Mouse (Mus musculus): Measurements from ENCODE around the gene Kcnmb1.

Gene Kcnmb1

GRCm38 (mm10) chr11:33934286-33934685, 28.5 kb upstream of the Kcnmb1 start:
- peaks cover 27% of the 10 kb centered on the region for H3K4me1 ChIP-seq (replicated peaks; ENCODE audit: low read depth, low read length)
- no peaks in the 10 kb centered on the region for H3K36me3 ChIP-seq (ENCODE audit: insufficient read depth, low read length)
- H3K4me3 ChIP-seq (replicated peaks; ENCODE audit: low read length), result no peak overlapping the region
- H3K9me3 ChIP-seq (ENCODE audit: low read length), result no peaks in the 10 kb centered on the region
- TF ChIP-seq NANOG (IDR thresholded peaks at IDR 0.05; ENCODE audit: borderline replicate concordance, low read length) (no peak), POU5F1 (IDR thresholded peaks at IDR 0.05; ENCODE audit: borderline replicate concordance, low read length) (no peak), CTCF (conservative IDR thresholded peaks at IDR 0.05; ENCODE audit: low read length) (peak; percentile 87)
- peaks cover 2% of the 10 kb centered on the region; the same call in 1 of the 2 replicates for H3K27me3 ChIP-seq (ENCODE audit: insufficient read depth, low read length)

- Histone ChIP-seq H3K27me3 (ENCODE audit: insufficient read depth, low read length) (peaks cover 3% of the 10 kb centered on the region; the same call in 1 of the 2 replicates), H3K9me3 (ENCODE audit: low read length) (no peaks in the 10 kb centered on the region), H3K4me1 (replicated peaks; ENCODE audit: low read depth, low read length) (peaks cover 30% of the 10 kb centered on the region), H3K4me3 (replicated peaks; ENCODE audit: low read length) (no peak overlapping the region), H3K36me3 (ENCODE audit: insufficient read depth, low read length) (no peaks in the 10 kb centered on the region)
- TF ChIP-seq POU5F1 (IDR thresholded peaks at IDR 0.05; ENCODE audit: borderline replicate concordance, low read length) (no peak), CTCF (conservative IDR thresholded peaks at IDR 0.05; ENCODE audit: low read length) (no peak), NANOG (IDR thresholded peaks at IDR 0.05; ENCODE audit: borderline replicate concordance, low read length) (no peak)
These were observed 25.2 kb upstream of the Kcnmb1 start for GRCm38 (mm10) chr11:33937641-33938040.

GRCm38 (mm10) chr11:33938561-33939274, 24.1 kb upstream of the Kcnmb1 start:
- H3K9me3 ChIP-seq (ENCODE audit: low read length), result no peaks in the 10 kb centered on the region
- peaks cover 3% of the 10 kb centered on the region; the same call in 1 of the 2 replicates for H3K27me3 ChIP-seq (ENCODE audit: insufficient read depth, low read length)
- H3K36me3 ChIP-seq (ENCODE audit: insufficient read depth, low read length), result no peaks in the 10 kb centered on the region
- H3K4me1 ChIP-seq (replicated peaks; ENCODE audit: low read depth, low read length), result peaks cover 22% of the 10 kb centered on the region
- no peak for TF ChIP-seq NANOG (IDR thresholded peaks at IDR 0.05; ENCODE audit: borderline replicate concordance, low read length)
- no peak for TF ChIP-seq POU5F1 (IDR thresholded peaks at IDR 0.05; ENCODE audit: borderline replicate concordance, low read length)
- no peak for TF ChIP-seq CTCF (conservative IDR thresholded peaks at IDR 0.05; ENCODE audit: low read length)
- no peak overlapping the region for H3K4me3 ChIP-seq (replicated peaks; ENCODE audit: low read length)

- Histone ChIP-seq H3K36me3 (ENCODE audit: insufficient read depth, low read length) (no peaks in the 10 kb centered on the region), H3K9me3 (ENCODE audit: low read length) (no peaks in the 10 kb centered on the region), H3K4me1 (replicated peaks; ENCODE audit: low read depth, low read length) (peaks cover 17% of the 10 kb centered on the region), H3K27me3 (ENCODE audit: insufficient read depth, low read length) (peaks cover 3% of the 10 kb centered on the region; the same call in 1 of the 2 replicates), H3K4me3 (replicated peaks; ENCODE audit: low read length) (no peak overlapping the region)
- TF ChIP-seq POU5F1 (IDR thresholded peaks at IDR 0.05; ENCODE audit: borderline replicate concordance, low read length) (no peak), NANOG (IDR thresholded peaks at IDR 0.05; ENCODE audit: borderline replicate concordance, low read length) (no peak), CTCF (conservative IDR thresholded peaks at IDR 0.05; ENCODE audit: low read length) (no peak)
These were observed 23.2 kb upstream of the Kcnmb1 start for GRCm38 (mm10) chr11:33939456-33940113.

- Histone ChIP-seq H3K36me3 (ENCODE audit: insufficient read depth, low read length) (no peaks in the 10 kb centered on the region), H3K4me3 (replicated peaks; ENCODE audit: low read length) (no peak overlapping the region), H3K4me1 (replicated peaks; ENCODE audit: low read depth, low read length) (peaks cover 17% of the 10 kb centered on the region), H3K9me3 (ENCODE audit: low read length) (no peaks in the 10 kb centered on the region), H3K27me3 (ENCODE audit: insufficient read depth, low read length) (peaks cover 6% of the 10 kb centered on the region; the same call in 1 of the 2 replicates)
- TF ChIP-seq CTCF (conservative IDR thresholded peaks at IDR 0.05; ENCODE audit: low read length) (no peak), NANOG (IDR thresholded peaks at IDR 0.05; ENCODE audit: borderline replicate concordance, low read length) (no peak), POU5F1 (IDR thresholded peaks at IDR 0.05; ENCODE audit: borderline replicate concordance, low read length) (no peak)
These were observed 19.2 kb upstream of the Kcnmb1 start for GRCm38 (mm10) chr11:33943565-33943964.

- Histone ChIP-seq H3K27me3 (ENCODE audit: insufficient read depth, low read length) (peaks cover 6% of the 10 kb centered on the region; the same call in 1 of the 2 replicates), H3K4me1 (replicated peaks; ENCODE audit: low read depth, low read length) (peaks cover 12% of the 10 kb centered on the region), H3K9me3 (ENCODE audit: low read length) (no peaks in the 10 kb centered on the region), H3K4me3 (replicated peaks; ENCODE audit: low read length) (no peak overlapping the region), H3K36me3 (ENCODE audit: insufficient read depth, low read length) (no peaks in the 10 kb centered on the region)
- peak; percentile 54 for TF ChIP-seq CTCF (conservative IDR thresholded peaks at IDR 0.05; ENCODE audit: low read length)
- no peak for TF ChIP-seq NANOG (IDR thresholded peaks at IDR 0.05; ENCODE audit: borderline replicate concordance, low read length)
- TF ChIP-seq POU5F1 (IDR thresholded peaks at IDR 0.05; ENCODE audit: borderline replicate concordance, low read length), result no peak
These were observed 18.6 kb upstream of the Kcnmb1 start for GRCm38 (mm10) chr11:33944067-33944785.

GRCm38 (mm10) chr11:33944786-33945328, 18.0 kb upstream of the Kcnmb1 start:
- TF ChIP-seq CTCF (conservative IDR thresholded peaks at IDR 0.05; ENCODE audit: low read length) (no peak), POU5F1 (IDR thresholded peaks at IDR 0.05; ENCODE audit: borderline replicate concordance, low read length) (no peak), NANOG (IDR thresholded peaks at IDR 0.05; ENCODE audit: borderline replicate concordance, low read length) (no peak)
- Histone ChIP-seq H3K4me1 (replicated peaks; ENCODE audit: low read depth, low read length) (peaks cover 8% of the 10 kb centered on the region), H3K27me3 (ENCODE audit: insufficient read depth, low read length) (peaks cover 6% of the 10 kb centered on the region; the same call in 1 of the 2 replicates), H3K36me3 (ENCODE audit: insufficient read depth, low read length) (no peaks in the 10 kb centered on the region), H3K4me3 (replicated peaks; ENCODE audit: low read length) (no peak overlapping the region), H3K9me3 (ENCODE audit: low read length) (no peaks in the 10 kb centered on the region)

GRCm38 (mm10) chr11:33946501-33946900, 16.3 kb upstream of the Kcnmb1 start:
- 0 out of 2 replicates have a peak, but pooled peaks cover 3% of the 10 kb centered on the region for H3K27me3 ChIP-seq (ENCODE audit: insufficient read depth, low read length)
- H3K4me1 ChIP-seq (replicated peaks; ENCODE audit: low read depth, low read length), result no peaks in the 10 kb centered on the region
- TF ChIP-seq CTCF (conservative IDR thresholded peaks at IDR 0.05; ENCODE audit: low read length), result no peak
- no peak for TF ChIP-seq POU5F1 (IDR thresholded peaks at IDR 0.05; ENCODE audit: borderline replicate concordance, low read length)
- TF ChIP-seq NANOG (IDR thresholded peaks at IDR 0.05; ENCODE audit: borderline replicate concordance, low read length), result no peak
- H3K36me3 ChIP-seq (ENCODE audit: insufficient read depth, low read length), result no peaks in the 10 kb centered on the region
- H3K4me3 ChIP-seq (replicated peaks; ENCODE audit: low read length), result no peak overlapping the region
- peaks cover 5% of the 10 kb centered on the region; the same call in 1 of the 2 replicates for H3K9me3 ChIP-seq (ENCODE audit: low read length)

Measured in E14TG2a.4 (cell line).